Mouse (Mus musculus) embryonic fibroblast, embryonic 13.5 days (primary cell): ENCODE data around the gene Dnajb7.

Source experiments
- CTCF ChIP-seq: IDR thresholded peaks from 2 replicates; pipeline ENCODE4 v1.5.1; 2011; ENCODE audit warnings: mild to moderate bottlenecking, control low read depth, low read length, moderate library complexity, borderline replicate concordance; ENCODE audit not compliant: insufficient read depth
- POLR2A ChIP-seq: IDR thresholded peaks from 2 replicates; pipeline ENCODE4 v1.6.1; 2011; ENCODE audit warnings: low read depth, mild to moderate bottlenecking, control low read depth, low read length, moderate library complexity

DNA sequence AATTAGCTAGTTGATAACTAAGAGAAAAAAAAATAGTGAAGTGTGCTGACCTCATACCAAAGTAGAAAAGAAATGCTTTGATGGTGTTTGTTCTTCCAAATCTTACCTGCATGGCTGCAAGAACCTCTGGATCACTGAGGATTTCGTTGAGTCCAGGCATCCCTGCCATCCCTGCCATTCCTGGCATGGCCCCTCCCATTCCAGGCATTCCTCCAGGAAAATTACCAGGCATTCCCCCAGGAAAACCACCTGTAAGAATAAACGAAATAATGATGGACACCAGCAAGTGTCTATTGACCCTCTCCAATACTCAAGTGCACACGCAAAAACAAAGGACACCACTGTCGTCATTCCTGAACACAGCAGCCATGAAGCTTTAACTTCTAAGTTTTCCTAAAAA, 41.9 kb downstream of the Dnajb7 start:
- no peak for TF ChIP-seq CTCF
- no peak for TF ChIP-seq POLR2A
